Mouse (Mus musculus): Measurements from ENCODE around the gene B4galt4. TPM values are rescaled to one million over a fixed set of nuclear protein-coding genes. Genes with fewer than 3 reads are reported as not detected.
A peak's percentile ranks its signal among the peaks of the same experiment; 100 is the strongest.
"Not testable (repeated sequence)": the region's sequence is repeated elsewhere in the genome, so short reads cannot be mapped to it uniquely, and the experiment has no call there.

Gene B4galt4
- 10 to 100 TPM; 19.2 to 22.1 TPM for total RNA-seq (2021)

GRCm38 (mm10) chr16:38742113-38742658, at the start of gene B4galt4:
TSS of gene B4galt4 (plus strand) at chr16:38742264.
- intact Hi-C loops (cut with DNase I) = loop anchor here (10.0 kb wide), 2 partner anchors 207 to 313 kb away; no protein-coding TSS in a partner anchor
- DNase-seq (ENCODE audit: extremely low spot score in 1 of 2, low spot score in 2 of 2) = peak; percentile 67 to 90

- no peak for DNase-seq (ENCODE audit: extremely low spot score in 1 of 2, low spot score in 2 of 2)
- intact Hi-C loops (cut with DNase I) = no loop called here
Measured at GRCm38 (mm10) chr16:38694906-38695540, 47.0 kb upstream of the B4galt4 start.

- intact Hi-C loops (cut with DNase I) = no loop called here
- DNase-seq (ENCODE audit: extremely low spot score in 1 of 2, low spot score in 2 of 2) = no peak
Measured at GRCm38 (mm10) chr16:38695557-38695956, 46.5 kb upstream of the B4galt4 start.

GRCm38 (mm10) chr16:38697611-38698010, 44.5 kb upstream of the B4galt4 start:
- intact Hi-C loops (cut with DNase I) = no loop called here
- DNase-seq (ENCODE audit: extremely low spot score in 1 of 2, low spot score in 2 of 2) = no peak

GRCm38 (mm10) chr16:38700392-38701162, 41.5 kb upstream of the B4galt4 start:
- intact Hi-C loops (cut with DNase I) = loop anchor here (10.0 kb wide), 1 partner anchor 66 kb away; no protein-coding TSS in a partner anchor
- DNase-seq (ENCODE audit: extremely low spot score in 1 of 2, low spot score in 2 of 2) = no peak

- intact Hi-C loops (cut with DNase I) = loop anchor here (10.0 kb wide), 1 partner anchor 67 kb away; no protein-coding TSS in a partner anchor
- DNase-seq (ENCODE audit: extremely low spot score in 1 of 2, low spot score in 2 of 2) = no peak
Measured at GRCm38 (mm10) chr16:38701492-38702185, 40.4 kb upstream of the B4galt4 start.

- no peak for DNase-seq (ENCODE audit: extremely low spot score in 1 of 2, low spot score in 2 of 2)
- intact Hi-C loops (cut with DNase I) = loop anchor here (10.0 kb wide), 1 partner anchor 68 kb away; no protein-coding TSS in a partner anchor
Measured at GRCm38 (mm10) chr16:38702316-38702715, 39.7 kb upstream of the B4galt4 start.

GRCm38 (mm10) chr16:38703501-38703900, 38.6 kb upstream of the B4galt4 start:
- no peak for DNase-seq (ENCODE audit: extremely low spot score in 1 of 2, low spot score in 2 of 2)
- intact Hi-C loops (cut with DNase I) = loop anchor here (10.0 kb wide), 1 partner anchor 69 kb away; no protein-coding TSS in a partner anchor

- DNase-seq (ENCODE audit: extremely low spot score in 1 of 2, low spot score in 2 of 2) = no peak
- intact Hi-C loops (cut with DNase I) = loop anchor here (10.0 kb wide), 1 partner anchor 71 kb away; no protein-coding TSS in a partner anchor
Measured at GRCm38 (mm10) chr16:38705531-38706281, 36.4 kb upstream of the B4galt4 start.

GRCm38 (mm10) chr16:38706782-38707181, 35.3 kb upstream of the B4galt4 start:
- no peak for DNase-seq (ENCODE audit: extremely low spot score in 1 of 2, low spot score in 2 of 2)
- intact Hi-C loops (cut with DNase I) = loop anchor here (10.0 kb wide), 1 partner anchor 72 kb away; no protein-coding TSS in a partner anchor

- intact Hi-C loops (cut with DNase I) = loop anchor here (10.0 kb wide), 1 partner anchor 74 kb away; no protein-coding TSS in a partner anchor
- DNase-seq (ENCODE audit: extremely low spot score in 1 of 2, low spot score in 2 of 2) = peak in 1 of 2 experiments; percentile 53
Measured at GRCm38 (mm10) chr16:38708962-38709520, 33.0 kb upstream of the B4galt4 start.

- intact Hi-C loops (cut with DNase I) = no loop called here
- DNase-seq (ENCODE audit: extremely low spot score in 1 of 2, low spot score in 2 of 2) = no peak
Measured at GRCm38 (mm10) chr16:38711245-38711644, 30.8 kb upstream of the B4galt4 start.

- DNase-seq (ENCODE audit: extremely low spot score in 1 of 2, low spot score in 2 of 2) = no peak
- intact Hi-C loops (cut with DNase I) = no loop called here
Measured at GRCm38 (mm10) chr16:38712105-38712504, 30.0 kb upstream of the B4galt4 start.

GRCm38 (mm10) chr16:38712581-38713403, 29.3 kb upstream of the B4galt4 start, which contains the start of gene Arhgap31:
TSS of gene Arhgap31 (minus strand) at chr16:38713274.
- DNase-seq (ENCODE audit: extremely low spot score in 1 of 2, low spot score in 2 of 2) = peak; percentile 50 to 92
- intact Hi-C loops (cut with DNase I) = no loop called here

GRCm38 (mm10) chr16:38713404-38714258, 28.4 kb upstream of the B4galt4 start:
- intact Hi-C loops (cut with DNase I) = no loop called here
- DNase-seq (ENCODE audit: extremely low spot score in 1 of 2, low spot score in 2 of 2) = no peak

- intact Hi-C loops (cut with DNase I); DNase-seq (ENCODE audit: extremely low spot score in 1 of 2, low spot score in 2 of 2): not testable (repeated sequence)
Measured at GRCm38 (mm10) chr16:38714259-38714526, 27.9 kb upstream of the B4galt4 start.
